Mouse (Mus musculus) T-helper 2 cell (primary cell): ENCODE results near the gene Ambra1.
"Not testable (repeated sequence)": the region's sequence is repeated elsewhere in the genome, so short reads cannot be mapped to it uniquely, and the experiment has no call there.

ENCODE experiments used
- in situ Hi-C: fragments of 300-600 bp; cut with MboI, MseI; formaldehyde crosslinking; loops from one replicate; pipeline ENCODE4 v1.15.1; 2025; ENCODE audit warnings: high pct_unique_total_duplicates

Gene Ambra1

DNA sequence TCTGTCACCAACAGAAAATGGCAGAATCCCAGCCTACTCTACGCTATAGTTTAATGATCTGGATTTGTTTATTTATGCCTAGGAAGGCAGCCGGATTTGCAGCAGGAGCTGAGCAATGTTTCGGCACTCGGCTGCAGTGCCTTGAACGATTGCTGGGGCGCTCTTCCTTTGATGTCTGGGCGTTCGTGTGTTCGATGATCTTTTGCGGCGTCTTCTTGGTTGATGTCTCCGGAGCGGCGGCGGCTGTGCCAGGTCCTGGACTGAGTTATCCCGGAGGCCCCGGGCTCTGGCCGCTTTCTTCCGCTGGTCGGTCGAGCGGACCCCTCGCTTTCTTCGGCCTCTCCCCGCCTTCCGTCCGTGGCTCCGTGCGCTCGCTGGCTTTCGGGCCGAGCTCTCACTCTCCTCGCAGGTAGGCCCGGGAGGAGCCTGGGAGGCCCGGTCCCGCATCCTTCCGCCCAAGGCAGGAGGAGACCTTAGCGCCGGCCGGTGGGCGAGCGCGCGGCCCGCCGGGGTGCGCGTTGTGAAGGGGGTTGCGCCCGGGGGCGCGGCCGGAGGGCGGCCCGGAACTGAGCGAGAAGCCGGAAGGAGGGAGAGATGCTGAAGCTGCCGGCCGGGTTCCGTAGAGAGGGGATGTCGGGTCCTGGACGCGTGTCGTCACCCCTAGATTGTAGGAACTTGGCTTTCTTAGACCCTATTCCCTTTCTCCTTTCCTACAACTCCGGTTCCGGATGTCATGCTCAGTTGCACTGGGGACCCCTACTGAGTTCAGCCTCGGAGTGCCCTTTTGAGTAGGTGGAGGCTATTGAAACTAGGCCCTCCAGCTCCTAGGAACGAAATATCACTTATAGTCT, at the start of gene Ambra1:
TSS of gene Ambra1 (plus strand) at position 164 of the 851 bp plus-strand sequence.
- in situ Hi-C loops: no loop called here

DNA sequence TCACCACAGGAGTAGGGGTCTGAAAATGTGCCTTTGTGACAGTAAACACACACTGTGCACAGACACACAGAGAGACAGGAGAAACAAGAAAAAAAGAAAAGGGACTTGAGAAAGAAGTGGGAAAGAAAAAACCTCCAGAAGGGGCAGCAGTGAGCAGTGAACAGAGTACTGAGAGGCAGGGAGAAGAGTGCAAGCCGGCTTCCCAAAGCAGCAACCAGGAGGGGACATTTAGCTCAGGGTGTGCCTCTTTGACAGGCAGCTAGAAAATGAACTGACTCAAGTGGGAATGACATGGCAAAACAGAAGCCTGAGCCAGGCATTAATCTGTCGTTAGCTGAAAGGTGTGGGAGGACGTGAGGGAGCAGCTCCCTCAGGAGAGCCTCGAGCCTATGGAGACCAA, 47.1 kb upstream of the Ambra1 start:
- in situ Hi-C loops: no loop called here

DNA sequence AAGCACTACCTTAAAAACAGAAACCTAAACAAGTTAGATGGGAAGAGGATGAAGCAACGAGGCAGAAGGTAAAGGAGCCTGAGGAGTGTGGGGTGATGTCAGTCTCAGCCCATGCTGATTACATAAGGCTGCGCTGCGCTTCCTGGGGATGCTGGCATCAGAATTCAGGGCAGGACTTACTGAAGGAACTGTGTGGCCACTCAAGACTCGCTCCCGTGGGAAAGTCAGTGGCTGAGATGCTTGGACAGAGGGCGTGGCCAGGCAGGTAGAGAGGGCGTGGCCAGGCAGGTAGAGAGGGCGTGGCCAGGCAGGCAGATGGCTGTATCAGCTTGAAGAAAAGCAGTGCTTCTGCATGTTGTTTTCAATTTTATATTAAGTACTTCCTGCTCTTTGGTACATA, 46.0 kb upstream of the Ambra1 start:
- in situ Hi-C loops: no loop called here

DNA sequence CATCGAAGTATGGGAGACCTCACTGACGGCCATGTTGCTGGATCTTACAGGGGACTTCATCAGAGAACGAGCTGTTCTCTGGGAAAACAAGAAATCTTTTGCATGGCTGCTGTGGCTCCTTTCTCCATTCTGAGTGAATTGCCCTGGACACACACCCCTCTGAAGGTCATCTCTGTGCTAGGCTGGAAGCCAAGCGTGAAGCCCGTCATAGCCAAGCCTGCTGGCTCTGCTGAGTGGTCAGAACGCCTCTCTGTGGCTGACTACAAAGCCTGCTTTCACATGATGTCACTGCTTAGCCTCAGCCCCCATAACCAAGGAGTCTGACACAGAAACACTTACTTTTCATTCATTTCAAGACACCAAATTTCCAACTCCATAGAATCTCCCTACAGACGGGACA, 40.5 kb upstream of the Ambra1 start:
- in situ Hi-C loops: no loop called here

DNA sequence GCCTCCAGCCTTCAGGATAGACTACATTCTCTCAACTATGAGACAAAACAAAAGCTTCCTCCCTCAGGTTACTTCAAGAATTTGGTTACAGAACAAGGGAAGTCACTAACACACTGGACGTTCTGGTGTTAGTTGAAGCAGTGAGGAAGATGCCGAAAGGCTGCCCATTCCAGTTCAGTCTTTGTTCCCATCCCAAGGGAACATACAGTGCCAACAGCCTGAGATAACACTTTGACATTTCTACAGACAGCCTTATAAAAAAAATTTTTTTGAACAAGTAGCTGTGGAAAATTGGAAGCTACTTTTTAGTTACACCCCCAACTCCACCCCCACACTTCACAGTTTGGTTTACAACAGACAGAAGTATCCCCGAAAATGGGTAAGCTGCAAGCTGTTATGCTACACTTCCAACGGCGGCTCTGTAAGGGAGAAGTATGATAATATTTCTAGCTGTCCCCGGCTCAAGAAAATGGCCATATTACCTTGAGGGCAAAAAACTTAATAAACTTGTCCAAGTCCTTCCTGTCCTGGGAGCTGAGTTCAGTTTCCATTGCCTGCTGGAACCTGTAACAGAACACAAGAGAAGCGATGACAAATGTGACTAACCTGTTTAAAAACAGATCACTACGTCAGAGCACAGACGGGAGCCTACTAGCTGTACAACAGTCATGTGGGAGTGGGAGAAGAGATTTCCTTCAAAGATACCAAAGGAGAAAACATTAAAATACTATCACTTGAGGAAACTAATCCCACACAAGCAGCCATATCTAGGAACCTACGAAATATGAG, 34.3 kb upstream of the Ambra1 start:
- in situ Hi-C loops: no loop called here

DNA sequence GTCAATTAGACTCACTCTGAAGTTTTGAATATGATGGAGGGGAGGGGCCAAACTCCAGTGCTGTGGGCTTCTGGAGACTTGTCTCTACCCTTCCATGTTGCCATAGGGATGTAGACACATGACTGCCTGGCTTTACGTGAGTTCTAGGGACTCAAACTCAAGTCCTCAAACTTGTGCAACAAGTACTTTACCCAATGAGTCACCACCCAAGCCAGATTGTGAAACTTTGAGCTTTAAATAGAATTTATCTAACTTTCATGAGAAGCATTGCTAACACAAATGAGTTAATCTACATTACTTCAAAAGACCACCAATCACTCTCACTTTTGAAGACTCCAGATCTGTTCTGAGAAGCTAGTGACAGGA, 33.7 kb upstream of the Ambra1 start:
- in situ Hi-C loops: no loop called here

DNA sequence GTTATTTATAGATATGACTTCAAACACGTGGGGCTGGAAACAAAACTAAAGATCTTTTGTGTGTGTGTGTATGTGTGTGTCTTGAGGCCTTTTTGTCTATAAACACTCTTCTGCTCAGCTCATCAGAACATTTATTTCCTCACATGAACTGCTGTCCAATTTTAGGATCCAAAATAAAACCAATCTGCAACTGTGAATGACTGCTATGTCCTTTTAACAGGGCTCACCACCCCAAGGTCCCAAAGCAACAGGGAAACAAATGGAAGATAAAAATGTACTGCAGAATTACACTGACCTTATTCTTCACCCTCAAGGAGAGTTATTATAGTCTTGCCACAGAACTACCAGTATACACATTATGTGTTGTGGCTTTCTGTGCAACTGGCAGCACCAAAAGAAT, 30.7 kb upstream of the Ambra1 start:
- in situ Hi-C loops: no loop called here

DNA sequence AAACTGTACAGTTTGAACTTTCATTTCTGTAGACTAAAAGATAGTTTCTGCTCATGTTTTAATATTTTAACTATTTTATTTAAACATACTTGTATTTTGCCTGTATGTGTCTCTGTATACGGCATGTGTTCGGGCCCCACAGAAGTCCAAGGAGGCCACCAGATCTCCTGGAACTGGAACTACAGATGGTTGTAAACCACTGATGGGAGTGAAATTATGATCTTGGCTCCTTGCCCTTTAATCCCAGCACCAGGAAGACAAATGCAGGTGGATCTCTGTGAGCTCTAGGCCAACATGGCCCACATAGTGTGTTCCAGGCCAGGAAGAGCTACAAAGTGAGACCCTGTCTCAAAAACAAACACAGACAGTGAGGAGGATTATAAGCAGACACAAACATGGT, 28.6 kb upstream of the Ambra1 start:
- in situ Hi-C loops: no loop called here

DNA sequence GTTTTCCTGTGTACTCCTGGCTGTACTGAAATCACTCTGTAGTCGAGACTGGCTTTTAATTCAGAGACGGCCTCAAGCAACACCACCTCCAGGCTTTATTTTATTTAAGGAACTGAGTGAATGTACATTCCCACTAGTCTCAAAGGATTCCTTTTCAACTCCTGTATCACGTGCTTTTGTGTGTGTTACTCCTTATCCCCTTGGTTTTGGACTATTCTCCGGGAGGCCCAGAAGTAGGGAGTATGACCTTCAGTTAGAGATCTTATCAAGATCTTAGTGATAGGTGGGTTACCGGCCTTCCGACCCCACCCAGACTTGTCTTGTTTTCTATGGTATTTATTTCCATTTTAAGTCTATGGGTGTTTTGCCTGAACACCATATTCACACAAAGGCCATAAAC, 24.2 kb upstream of the Ambra1 start:
- in situ Hi-C loops: no loop called here

DNA sequence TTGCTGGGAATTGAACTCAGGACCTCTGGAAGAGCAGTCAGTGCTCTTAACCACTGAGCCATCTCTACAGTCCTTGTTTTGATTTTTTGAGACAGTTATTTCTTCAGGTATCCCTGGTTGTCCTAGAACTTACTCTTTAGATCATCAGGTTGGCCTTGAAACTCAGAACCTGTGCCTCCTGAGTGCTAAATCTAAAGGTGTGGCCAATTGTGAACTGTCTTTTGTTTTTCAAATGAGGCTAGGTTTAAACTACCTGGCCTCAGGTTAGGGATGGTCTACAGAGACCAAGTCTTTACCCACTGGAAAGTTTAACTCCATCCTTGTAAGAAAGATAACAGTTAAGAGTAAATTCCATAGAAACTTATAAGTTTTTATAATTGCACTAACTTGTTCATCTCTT, 23.5 kb upstream of the Ambra1 start:
- in situ Hi-C loops: no loop called here

DNA sequence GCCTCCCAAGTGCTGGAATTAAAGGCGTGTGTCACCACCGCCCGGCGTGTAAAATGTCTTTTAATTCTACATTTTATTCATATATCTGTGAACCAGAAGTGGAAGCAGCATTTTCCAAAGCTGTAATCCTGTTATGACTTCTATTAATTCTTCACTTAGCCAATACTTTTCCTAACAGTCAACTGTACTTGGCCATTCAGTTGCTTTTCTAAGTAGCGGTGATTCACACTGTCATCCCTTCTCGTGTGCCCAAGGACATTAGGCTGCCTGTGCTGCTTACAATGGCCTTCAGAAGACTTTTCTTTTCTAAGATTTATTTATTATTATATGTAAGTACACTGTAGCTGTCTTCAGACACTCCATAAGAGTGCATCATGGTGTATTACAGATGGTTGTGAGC, 21.6 kb upstream of the Ambra1 start:
- in situ Hi-C loops: no loop called here

DNA sequence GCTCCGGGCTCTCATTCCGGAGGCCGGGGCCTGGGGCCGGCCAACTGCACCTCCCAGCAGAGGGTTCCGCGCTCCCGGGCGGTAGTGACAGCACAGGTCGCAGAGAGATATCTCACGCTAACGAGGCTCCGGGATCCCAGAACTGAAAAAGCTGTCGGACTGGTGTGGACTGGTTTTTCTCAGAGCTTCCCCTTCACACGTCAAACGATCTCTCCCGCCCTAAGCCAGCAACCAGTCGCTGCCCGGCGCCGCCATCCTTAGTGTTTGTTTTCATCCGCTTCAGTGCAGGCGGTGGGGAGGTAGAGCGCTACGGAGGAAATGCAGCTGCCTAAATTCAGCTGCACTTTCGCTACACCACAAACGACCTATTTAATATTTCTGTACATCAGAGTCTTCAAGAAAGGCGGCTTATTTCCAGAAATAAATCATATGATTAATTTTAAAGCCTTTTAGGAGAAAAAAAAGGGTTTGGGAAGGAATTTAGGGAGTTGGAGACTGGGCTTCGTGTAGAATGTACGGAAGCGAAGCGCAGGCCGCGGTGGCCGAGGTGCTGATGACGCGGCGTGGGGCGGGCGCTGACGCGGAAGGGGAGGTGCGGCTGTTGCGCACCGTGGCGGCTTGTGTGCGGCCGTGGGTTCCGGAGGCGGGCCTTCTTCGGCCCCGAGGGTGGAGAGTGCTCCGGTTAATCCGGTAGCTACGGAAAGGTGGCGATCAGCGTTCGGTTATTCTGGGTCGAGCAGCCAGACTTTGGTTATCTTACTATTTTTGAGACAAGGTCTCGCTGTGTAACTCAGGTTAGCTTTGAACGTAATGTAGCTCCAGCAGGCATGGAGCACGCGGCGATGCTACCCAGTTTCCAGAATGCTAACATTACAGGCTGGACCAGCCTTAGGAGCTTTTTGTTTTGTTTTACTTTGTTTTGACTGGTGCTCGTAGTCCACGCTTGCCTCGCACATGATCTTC, 19.4 kb upstream of the Ambra1 start, which contains the start of the genes Atg13 and Harbi1:
TSS of gene Atg13 (minus strand) at position 305 of the 963 bp plus-strand sequence.
TSS of gene Harbi1 (plus strand) at position 581 of the 963 bp plus-strand sequence.
- in situ Hi-C loops: no loop called here

DNA sequence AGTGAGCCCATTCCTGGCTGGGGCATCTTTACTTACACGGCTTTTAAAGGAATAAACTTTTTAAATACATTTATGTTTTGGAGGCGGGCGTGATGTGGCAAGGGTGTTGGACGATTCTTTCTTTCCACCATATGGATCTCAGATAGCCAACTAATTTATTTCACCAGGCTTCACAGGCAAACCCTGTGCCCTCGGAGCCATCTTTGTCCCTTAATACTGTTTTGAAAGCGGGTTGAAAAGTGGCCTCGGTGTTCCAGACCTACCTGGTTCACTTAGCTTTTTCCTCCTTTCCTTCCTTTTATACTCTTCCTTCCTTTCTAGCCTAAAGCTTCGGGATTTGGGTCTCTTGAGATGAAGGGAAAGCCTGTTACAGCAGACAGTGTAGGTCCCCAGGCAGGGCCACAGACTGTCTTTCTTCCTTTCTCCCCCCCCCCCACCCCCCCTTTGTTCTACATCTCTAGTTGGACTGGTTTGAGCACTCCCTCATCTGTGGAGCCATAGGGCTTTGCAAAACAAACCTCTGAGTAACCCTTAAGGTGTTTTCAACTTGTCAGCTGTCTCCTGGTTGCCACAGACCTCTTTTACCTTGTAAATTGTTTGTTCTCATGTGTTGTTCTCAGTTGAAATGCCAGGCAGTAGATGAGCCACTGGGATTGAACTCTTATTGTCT, 18.5 kb upstream of the Ambra1 start:
- in situ Hi-C loops: no loop called here

DNA sequence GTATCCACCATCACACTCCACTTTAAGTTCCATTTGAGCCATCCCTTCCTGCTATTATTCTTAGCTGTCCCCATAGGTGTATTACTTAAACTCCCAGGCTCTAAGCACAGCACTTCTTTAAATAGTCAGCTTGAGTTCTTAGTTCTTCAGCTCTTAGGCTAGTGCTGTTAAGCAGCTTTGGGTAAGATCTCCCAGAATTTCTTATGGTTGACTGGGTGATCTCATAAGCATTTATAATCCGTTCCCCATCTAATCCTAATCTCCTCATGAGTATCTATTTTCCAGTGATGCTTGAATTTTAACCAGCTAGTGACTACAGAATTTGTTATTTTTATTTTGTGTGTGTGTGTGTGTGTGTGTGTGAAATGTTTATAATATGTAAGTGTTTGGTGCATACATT, 15.0 kb upstream of the Ambra1 start:
- in situ Hi-C loops: no loop called here

DNA sequence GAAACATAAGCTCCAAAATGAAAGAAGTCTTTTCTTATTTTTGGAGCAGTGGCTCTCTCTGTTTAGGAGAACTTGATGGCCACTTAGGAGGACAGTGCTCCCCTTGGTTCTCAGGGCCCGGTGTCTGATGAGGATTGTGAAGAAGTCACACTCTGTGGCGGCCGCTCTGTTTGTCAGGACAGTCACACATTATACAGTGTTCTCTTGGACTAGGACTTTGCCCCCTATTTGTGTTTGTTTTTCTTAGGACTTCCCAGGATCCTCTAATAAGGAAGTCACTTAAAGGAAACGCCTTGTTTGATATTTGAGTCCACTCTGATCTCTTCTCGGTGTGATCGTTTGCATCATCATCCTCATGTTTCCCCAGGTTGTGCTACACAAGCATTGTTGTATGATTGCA, 11.7 kb upstream of the Ambra1 start:
- in situ Hi-C loops: no loop called here

DNA sequence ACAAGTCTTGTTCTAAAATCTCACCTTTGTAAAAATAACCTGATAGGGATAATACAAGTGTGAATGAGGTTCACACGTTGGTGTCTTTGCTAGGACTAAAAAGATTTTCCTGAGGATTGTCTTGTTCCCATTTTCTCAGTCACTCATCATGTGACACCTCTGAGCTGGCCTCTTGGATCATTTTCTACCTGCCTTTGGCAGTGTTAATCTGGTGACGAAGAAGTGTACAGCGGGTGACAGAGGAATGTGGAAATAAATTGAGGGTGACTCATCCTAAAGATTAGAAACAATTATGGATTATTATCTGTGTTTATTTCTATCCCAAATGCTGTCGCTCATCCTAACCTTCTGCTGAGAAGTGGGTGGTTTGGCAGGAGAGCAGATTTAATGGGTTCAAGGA, 6.6 kb upstream of the Ambra1 start:
- in situ Hi-C loops: no loop called here

DNA sequence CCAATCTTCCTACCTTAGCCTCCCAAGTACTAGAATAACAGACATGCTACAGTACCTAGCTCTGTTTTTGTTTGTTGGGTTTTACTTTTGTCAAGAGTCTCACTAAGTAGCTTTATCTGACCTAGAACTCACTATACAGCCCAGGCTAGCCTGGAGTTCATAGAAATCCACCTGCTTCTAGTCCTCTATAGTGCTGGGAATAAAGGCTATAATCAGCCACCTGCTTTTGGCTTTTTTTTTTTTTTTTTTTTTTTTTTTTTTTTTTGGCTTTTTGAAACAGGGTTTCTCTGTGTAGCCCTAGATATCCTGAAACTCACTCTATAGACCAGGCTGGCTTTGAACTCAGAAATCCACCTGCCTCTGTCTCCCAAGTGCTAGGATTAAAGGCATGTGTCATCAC, 6.0 kb upstream of the Ambra1 start:
- in situ Hi-C loops: no loop called here

DNA sequence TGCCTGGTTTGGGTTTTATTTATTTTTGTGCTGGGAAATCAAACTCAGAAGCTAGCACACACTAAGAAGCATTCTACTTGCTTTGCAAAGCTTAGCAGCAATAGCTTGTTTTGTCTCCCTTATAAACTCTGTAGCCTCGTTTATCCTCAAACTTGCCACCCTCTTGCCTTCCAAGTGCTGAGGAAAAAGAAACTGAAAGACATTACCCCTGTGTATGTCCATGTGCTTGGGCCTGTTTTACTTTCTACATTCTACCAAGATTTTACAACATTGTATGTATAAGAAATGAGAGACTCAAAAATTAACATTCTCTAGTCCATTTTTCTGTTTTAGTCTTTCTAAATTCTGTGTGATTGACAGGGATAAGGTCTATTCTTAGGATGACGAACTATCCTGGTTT, 5.2 kb upstream of the Ambra1 start:
- in situ Hi-C loops: no loop called here

DNA sequence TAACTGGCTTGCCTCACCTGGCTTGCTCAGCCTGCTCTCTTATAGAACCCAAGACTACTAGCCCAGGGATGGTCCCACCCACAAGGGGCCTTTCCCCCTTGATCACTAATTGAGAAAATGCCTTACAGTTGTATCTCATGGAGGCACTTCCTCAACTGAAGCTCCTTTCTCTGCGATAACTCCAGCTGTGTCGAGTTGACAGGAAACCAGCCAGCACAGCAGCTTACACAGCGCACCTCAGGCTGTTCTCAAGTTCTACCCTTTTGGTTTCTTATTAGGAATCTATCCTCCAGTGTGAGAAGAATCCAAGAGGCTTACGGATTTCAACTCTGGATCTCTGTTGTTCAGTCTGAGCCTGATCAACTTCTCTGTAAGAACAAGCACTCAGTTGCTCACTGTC, 4.5 kb upstream of the Ambra1 start:
- in situ Hi-C loops: not testable (repeated sequence)

DNA sequence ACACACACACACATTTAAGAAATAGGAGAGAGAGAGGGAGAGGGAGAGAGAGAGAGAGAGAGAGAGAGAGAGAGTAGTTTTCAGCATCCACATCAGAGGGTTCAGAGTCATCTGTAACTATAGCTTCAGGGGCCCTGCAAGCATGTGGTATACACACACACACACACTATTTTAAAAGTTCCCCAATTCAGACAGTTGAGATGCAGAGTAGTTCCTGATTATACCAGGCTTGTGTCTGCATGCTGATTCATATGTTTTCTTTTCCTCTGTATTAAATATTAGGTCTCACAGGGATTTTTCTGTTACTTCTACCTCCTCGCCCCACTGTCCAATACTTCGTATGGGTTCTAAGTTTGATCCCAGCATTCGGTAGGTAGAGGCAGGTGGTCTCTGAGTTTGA, 2.9 kb upstream of the Ambra1 start:
- in situ Hi-C loops: no loop called here

DNA sequence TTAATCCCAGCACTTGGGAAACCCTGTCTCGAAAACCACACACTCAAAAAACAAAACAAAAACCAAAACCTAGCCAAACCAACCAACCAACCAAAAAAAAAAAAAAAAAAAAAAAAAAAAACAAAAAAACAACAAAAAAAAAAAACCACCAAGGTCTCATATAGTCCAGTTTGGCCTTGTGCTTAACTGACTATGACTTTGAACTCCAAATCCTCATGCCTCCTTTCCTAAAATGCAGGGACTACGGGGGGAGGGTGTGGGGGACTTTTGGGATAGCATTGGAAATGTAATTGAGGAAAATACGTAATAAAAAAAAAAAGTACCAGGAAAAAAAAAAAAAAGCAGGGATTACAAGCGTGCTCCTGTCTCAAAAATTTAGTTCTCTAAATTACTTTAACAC, 363 bp upstream of the Ambra1 start:
- in situ Hi-C loops: no loop called here
